8 mouse cellular contexts compared by ENCODE assay signal in the genomic region with DNA sequence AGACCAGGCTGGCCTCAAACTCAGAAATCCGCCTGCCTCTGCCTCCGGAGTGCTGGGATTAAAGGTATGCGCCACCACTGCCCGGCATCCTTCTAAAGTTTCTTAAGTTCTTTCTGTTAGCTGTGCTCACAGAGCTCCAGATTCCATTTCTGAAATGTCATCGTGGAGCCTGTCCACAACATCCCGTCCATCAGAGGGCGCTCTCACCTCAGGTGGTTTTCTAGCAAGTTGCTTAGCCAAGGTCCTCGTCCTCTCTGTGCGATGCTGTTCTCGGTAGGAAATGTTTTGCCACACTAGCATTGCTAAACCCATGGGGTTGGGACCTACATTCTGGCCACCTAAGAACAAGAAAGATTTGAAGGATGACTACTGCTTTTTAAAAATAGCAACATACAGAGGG.
DNase-seq lines count a peak whose midpoint lies in the region; ATAC-seq and TF ChIP-seq lines count a peak whose summit lies in the region.

No protein-coding gene starts in this region.

- peak; percentile 17; the same call in 1 of the 2 replicates for ATAC-seq in heart, postnatal 0 days (ENCODE audit: insufficient read depth, low read depth)

- no peak overlapping the region for H3K27ac ChIP-seq in heart, postnatal 0 days (ENCODE audit: low read depth)

- TF ChIP-seq CTCF in heart, postnatal 0 days (IDR thresholded peaks at IDR 0.05; ENCODE audit: low read depth), result peak; percentile 63

- DNase-seq in cerebellum, postnatal 14 days, result peak; percentile 41 to 71
- no peak for DNase-seq in cerebellum, adult 11 months
- peak; percentile 49 for DNase-seq in CD4-positive helper T cell, adult 2 months (ENCODE audit: low read depth, low spot score)
- DNase-seq in adrenal gland, postnatal 4 days (ENCODE audit: low spot score in 2 of 2), result peak; percentile 18 to 46
- peak; percentile 28 for DNase-seq in heart, postnatal 0 days (ENCODE audit: low spot score)
- DNase-seq in left cerebral cortex, postnatal 10 days (ENCODE audit: extremely low spot score in 1 of 2, low spot score in 2 of 2), result peak; percentile 13 to 60
- peak; percentile 17 for DNase-seq in retina, postnatal 7 days (ENCODE audit: low read depth, low spot score)
- DNase-seq in urinary bladder, adult 2 months (ENCODE audit: low spot score), result peak; percentile 64

- WGBS in heart, postnatal 0 days, result 74% methylated on average over 10 of the region's 10 CpGs

- intact Hi-C loops in left cerebral cortex, postnatal 10 days (cut with DNase I), result loop anchor here (5.0 to 10.0 kb wide), 2 partner anchors 161 to 273 kb away; no protein-coding TSS in a partner anchor

- H3K9me3 ChIP-seq in heart, postnatal 0 days (replicated peaks; ENCODE audit: control insufficient read depth, low read length), result no peaks in the 10 kb centered on the region

- TF ChIP-seq EP300 in heart, postnatal 0 days (IDR thresholded peaks at IDR 0.05; ENCODE audit: low read depth), result no peak

- peaks cover 12% of the 10 kb centered on the region; the same call in 1 of the 2 replicates for H3K36me3 ChIP-seq in heart, postnatal 0 days (replicated peaks; ENCODE audit: control insufficient read depth, insufficient read depth, low read length)

- no peak overlapping the region for H3K9ac ChIP-seq in heart, postnatal 0 days (replicated peaks; ENCODE audit: low read depth, low read length)

- H3K4me3 ChIP-seq in heart, postnatal 0 days (ENCODE audit: low read depth, low read length), result no peak overlapping the region

- H3K27me3 ChIP-seq in heart, postnatal 0 days (ENCODE audit: control insufficient read depth, insufficient read depth, low read length), result no peaks in the 10 kb centered on the region

- H3K4me2 ChIP-seq in heart, postnatal 0 days (ENCODE audit: low read depth, low read length), result no peak overlapping the region

- no peaks in the 10 kb centered on the region for H3K4me1 ChIP-seq in heart, postnatal 0 days (ENCODE audit: control insufficient read depth, insufficient read depth)
